Mouse (Mus musculus) brain, embryonic 14.5 days (tissue): ENCODE measurements around the gene Usp36. TPM values are rescaled to one million over a fixed set of nuclear protein-coding genes. Genes with fewer than 3 reads are reported as not detected.
A peak's percentile ranks its signal among the peaks of the same experiment; 100 is the strongest.

Source experiments
- DNase-seq: peaks from one replicate; pipeline ENCODE4 v3.0.0-alpha.2; 2011; ENCODE audit warnings: low read depth
- CTCF ChIP-seq: fragments of 200-500 bp; IDR thresholded peaks from 2 replicates; pipeline ENCODE4 v1.5.1; 2012; ENCODE audit warnings: inconsistent platforms, mild to moderate bottlenecking, moderate library complexity, borderline replicate concordance; ENCODE audit not compliant: insufficient read depth, insufficient read length; ENCODE audit errors: extremely low read depth
- POLR2A ChIP-seq: fragments of 200-500 bp; IDR thresholded peaks from 2 replicates; pipeline ENCODE4 v1.6.1; 2012; ENCODE audit warnings: mild to moderate bottlenecking, inconsistent platforms, borderline replicate concordance; ENCODE audit not compliant: poor library complexity, insufficient read depth, insufficient read length, severe bottlenecking; ENCODE audit errors: extremely low read depth
- polyA plus RNA-seq: library from polyadenylated mRNA; depleted of rRNA; stranded (reverse); fragments of >200 nt; gene quantifications from 2 replicates; pipeline ENCODE4 v1.2.3, GENCODE M21; 2012

Gene Usp36
- polyA plus RNA-seq, 1 experiment, result 23.4 TPM

- TF ChIP-seq POLR2A (no peak), CTCF (no peak)
- DNase-seq, result no peak
These were observed 33.7 kb downstream of the Usp36 start for GRCm38 (mm10) chr11:118256371-118256770.

- TF ChIP-seq CTCF, result no peak
- TF ChIP-seq POLR2A, result no peak
- peak; percentile 91 for DNase-seq
These were observed 35.7 kb downstream of the Usp36 start for GRCm38 (mm10) chr11:118254159-118254951.

DNA sequence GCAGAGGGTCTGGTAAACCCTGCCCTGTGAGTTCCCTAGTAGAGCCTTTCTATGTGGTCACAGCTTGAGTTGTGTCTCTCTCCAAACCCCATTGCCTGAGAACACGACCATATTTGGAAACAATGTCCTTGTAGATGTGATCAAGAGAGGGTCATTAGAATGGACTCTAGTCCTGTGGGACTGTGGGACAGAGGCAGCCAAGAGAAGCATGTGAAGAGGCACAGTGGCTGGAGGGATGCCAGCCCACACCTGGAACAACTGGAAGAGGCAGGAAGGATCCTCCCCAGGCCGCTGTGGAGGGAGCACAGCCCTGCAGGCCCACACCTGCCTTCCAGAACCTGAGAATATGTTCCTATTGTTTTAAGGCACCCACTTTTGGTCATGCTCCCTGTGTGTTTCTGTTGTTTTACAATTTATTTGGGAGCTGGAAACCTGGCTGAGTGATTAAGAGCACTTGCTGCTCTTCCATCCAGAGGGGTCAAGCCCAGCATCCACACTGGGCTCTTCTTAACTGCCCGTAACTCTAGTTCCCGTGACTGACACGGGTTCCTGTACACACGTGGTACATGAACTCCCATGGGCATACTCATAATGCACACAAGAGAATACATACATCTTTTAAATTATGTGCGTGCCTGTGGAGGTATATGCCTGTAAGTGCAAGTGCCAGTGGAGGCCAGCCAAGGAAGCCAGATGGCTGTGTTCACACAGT, 36.4 kb downstream of the Usp36 start:
- TF ChIP-seq POLR2A (no peak), CTCF (no peak)
- no peak for DNase-seq

DNA sequence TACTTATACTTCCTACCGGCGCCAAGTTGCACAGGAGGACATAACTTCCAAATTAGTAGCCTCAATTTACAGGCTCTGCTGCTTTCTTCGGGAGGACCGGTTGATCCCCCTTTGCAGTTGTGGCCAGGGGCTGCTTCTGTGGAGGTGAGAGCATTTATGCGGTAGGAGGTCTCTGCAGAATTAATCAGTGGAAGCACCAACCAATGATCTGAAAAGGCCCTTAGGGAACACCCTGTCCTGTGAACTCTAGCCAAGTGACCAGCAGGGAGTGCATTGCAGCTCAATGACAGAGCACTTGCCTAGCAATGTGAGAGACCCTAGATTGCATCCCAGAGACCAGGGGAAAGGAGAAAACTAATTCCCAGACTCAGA, 41.0 kb downstream of the Usp36 start:
- TF ChIP-seq CTCF, result no peak
- no peak for TF ChIP-seq POLR2A
- DNase-seq, result peak; percentile 66

DNA sequence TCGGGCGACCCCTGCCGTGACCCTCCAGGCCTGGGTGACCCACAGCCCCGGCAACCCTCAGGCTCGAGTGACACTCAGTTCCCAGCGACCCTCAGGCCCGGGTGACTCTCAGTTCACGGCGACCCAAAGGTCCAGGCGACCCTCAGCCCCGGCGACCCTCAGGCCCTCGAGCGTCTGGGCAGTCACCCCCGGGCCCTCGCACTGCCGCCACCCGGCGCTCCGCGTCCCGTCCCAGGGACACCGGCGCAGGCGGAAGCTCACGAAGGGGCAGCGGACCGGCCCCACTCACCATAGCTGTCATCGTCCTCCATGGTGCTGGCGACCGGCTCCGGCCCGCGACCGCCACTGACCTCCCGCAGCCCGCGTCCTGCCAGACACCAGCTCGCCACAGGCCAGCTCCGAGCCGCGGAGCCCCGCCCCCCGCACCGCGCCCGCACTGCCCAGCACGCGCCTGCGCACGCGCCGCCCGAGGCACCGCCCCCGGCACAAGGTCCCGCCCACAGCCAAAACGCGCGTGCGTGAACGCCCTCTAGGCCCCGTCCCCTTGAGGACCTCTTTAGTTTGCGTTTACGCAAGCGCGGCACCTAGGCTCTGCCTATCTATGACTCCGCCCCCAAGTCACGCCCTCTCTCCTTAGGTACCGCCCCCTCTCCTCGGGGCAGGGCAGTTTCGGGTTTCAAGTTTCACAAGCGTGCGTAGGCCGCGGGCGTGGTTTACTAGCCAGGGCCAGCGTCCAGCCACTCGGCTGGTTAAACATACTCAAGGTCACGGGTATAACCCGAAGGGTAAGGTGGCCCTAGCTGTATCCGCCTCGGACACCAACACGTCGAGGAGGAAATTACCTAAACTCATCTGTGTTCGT, 41.7 kb downstream of the Usp36 start, which contains the start of gene Cyth1:
Gene Cyth1 (minus strand): TSS at position 443 of the 862 bp plus-strand sequence.
- TF ChIP-seq POLR2A (peak; percentile 90), CTCF (no peak)
- DNase-seq, result peak; percentile 99

DNA sequence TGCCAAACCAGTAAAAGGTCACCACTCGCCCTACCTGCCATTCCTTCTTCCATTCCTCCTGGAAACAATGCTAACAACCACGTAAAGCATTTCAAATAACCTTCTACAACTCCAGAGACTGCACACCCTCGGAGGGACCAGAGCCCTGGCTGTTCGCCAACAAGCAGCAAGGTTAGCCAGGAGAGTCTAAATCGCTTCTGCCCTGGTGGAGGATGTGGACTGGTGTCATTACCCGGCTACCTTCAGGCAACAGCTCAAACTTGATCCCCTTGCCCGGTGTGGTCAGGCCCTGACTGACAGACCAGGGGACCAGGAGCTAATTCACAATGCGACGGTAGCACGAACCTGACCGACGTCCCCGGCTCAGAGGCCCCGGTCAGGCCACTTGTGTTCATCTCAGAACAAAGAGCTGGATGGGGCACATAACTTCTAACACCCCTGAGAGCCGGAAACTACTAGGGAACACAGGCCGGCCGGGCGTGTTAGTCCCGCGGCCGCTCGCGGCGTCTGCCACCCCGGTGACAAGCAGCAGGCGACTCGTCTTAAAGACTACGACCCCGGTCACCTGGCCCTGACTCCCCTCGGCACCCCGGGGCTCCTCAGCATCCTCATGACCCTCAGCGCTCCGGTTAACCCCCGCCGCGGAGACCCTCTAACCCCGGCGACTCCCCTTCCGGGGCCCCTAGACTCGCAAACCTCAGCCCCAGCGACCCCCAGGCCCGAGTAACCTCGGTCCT, 42.5 kb downstream of the Usp36 start:
- peak; percentile 44 for DNase-seq
- TF ChIP-seq CTCF, result no peak
- no peak for TF ChIP-seq POLR2A

- TF ChIP-seq POLR2A (no peak), CTCF (no peak)
- DNase-seq, result no peak
These were observed 43.3 kb downstream of the Usp36 start for GRCm38 (mm10) chr11:118246724-118247123.

DNA sequence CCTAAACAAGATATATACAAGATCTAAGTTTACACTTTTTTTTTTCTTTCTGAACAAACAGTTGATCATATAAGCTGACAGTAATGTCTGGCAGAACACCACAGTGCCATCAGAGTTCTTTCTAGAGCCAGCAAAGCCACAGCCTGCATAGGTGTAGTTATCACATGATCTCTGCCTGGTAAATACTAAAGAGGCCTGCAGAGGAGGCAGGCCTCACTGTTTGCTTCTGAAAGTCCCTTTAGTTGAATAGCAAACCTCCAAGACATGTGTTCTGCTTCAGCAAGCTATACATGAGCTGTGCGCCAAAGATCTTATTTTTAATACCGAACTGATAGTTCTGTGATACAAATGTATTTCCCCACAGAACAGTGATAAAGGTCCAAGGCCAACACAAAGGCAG, 44.9 kb downstream of the Usp36 start:
- TF ChIP-seq CTCF, result no peak
- no peak for TF ChIP-seq POLR2A
- DNase-seq, result no peak

GRCm38 (mm10) chr11:118243627-118244261, 46.3 kb downstream of the Usp36 start:
- no peak for DNase-seq
- TF ChIP-seq POLR2A (no peak), CTCF (no peak)

- TF ChIP-seq CTCF (no peak), POLR2A (no peak)
- DNase-seq, result no peak
These were observed 47.5 kb downstream of the Usp36 start for GRCm38 (mm10) chr11:118242506-118242905.

- DNase-seq, result no peak
- TF ChIP-seq CTCF, result no peak
- no peak for TF ChIP-seq POLR2A
These were observed 49.7 kb downstream of the Usp36 start for GRCm38 (mm10) chr11:118240388-118240787.
